Mouse (Mus musculus) intestine, postnatal 0 days (tissue): ENCODE measurements around the gene Tulp2. TPM values are rescaled to one million over a fixed set of nuclear protein-coding genes. Genes with fewer than 3 reads are reported as not detected.
A peak's percentile ranks its signal among the peaks of the same experiment; 100 is the strongest.
"Not testable (repeated sequence)": the region's sequence is repeated elsewhere in the genome, so short reads cannot be mapped to it uniquely, and the experiment has no call there.

Experiments used
- ATAC-seq: fragments of 200-750 bp; cut with Nextera tagmentation; 2 replicates; pipeline ENCODE4 v1.8.0; 2017; ENCODE audit warnings: mild to moderate bottlenecking, moderate TSS enrichment, moderate library complexity
- H3K27ac ChIP-seq: fragments of 300-500 bp; sonication (generic); 2 replicates; pipeline ENCODE4 v1.5.1; 2014; ENCODE audit warnings: mild to moderate bottlenecking, low read depth, low read length, moderate library complexity
- H3K27me3 ChIP-seq: fragments of 300-500 bp; sonication (generic); replicated peaks from 2 replicates; pipeline ENCODE4 v1.6.1; 2014; ENCODE audit warnings: low read length, mixed read lengths; ENCODE audit not compliant: control insufficient read depth, insufficient read depth
- H3K36me3 ChIP-seq: fragments of 300-500 bp; sonication (generic); 2 replicates; pipeline ENCODE4 v1.6.1; 2014; ENCODE audit warnings: mild to moderate bottlenecking, moderate library complexity; ENCODE audit not compliant: control insufficient read depth, insufficient read depth
- H3K4me1 ChIP-seq: fragments of 300-500 bp; sonication (generic); replicated peaks from 2 replicates; pipeline ENCODE4 v1.6.1; 2014; ENCODE audit warnings: antibody characterized with exemption, low read length, mixed read lengths; ENCODE audit not compliant: control insufficient read depth, insufficient read depth
- H3K4me2 ChIP-seq: fragments of 300-500 bp; sonication (generic); replicated peaks from 2 replicates; pipeline ENCODE4 v1.6.1; 2014; ENCODE audit warnings: low read depth, mild to moderate bottlenecking, moderate library complexity
- H3K4me3 ChIP-seq: fragments of 300-500 bp; sonication (generic); 2 replicates; pipeline ENCODE4 v1.5.1; 2014; ENCODE audit warnings: low read depth, low read length
- H3K9ac ChIP-seq: fragments of 300-500 bp; sonication (generic); 2 replicates; pipeline ENCODE4 v1.6.1; 2014; ENCODE audit warnings: mild to moderate bottlenecking, low read depth, low read length
- H3K9me3 ChIP-seq: fragments of 300-500 bp; sonication (generic); 2 replicates; pipeline ENCODE4 v1.6.1; 2016; ENCODE audit warnings: mixed run types; ENCODE audit not compliant: control insufficient read depth
- CTCF ChIP-seq: sonication (generic); IDR thresholded peaks from 2 replicates; pipeline ENCODE4 v1.5.1; 2016; ENCODE audit warnings: low read depth, mild to moderate bottlenecking, control low read depth, antibody characterized with exemption, moderate library complexity
- WGBS: fragments of 180-500 bp; shearing (Covaris S2); extraction: QIAGEN DNeasy Blood & Tissue Kit; methylation state at CpG from one replicate; pipeline ENCODE4 v1.1.7; 2014; 5-methylcytosine and 5-hydroxymethylcytosine counted together
- polyA plus RNA-seq: library from polyadenylated mRNA; unstranded; fragments of >200 nt; fragmentation: Nextera tagmentation; extraction: Ambion mirVana; gene quantifications from 2 replicates; pipeline ENCODE4 v1.2.1, GENCODE M21; 2015

Tulp2 gene
- polyA plus RNA-seq, 1 experiment from 2014 or later, result 0.78 TPM

GRCm38 (mm10) chr7:45458748-45459563 is 22.7 kb upstream of the Tulp2 start:
- 0 out of 2 replicates have a peak, but pooled peaks cover 9% of the 10 kb centered on the region for H3K4me1 ChIP-seq
- H3K36me3 ChIP-seq, result peaks cover 53% of the 10 kb centered on the region
- ATAC-seq, result peak; percentile 32
- H3K4me2 ChIP-seq, result peak overlapping the region; percentile 73
- H3K4me3 ChIP-seq, result peak overlapping the region; percentile 74
- TF ChIP-seq CTCF, result no peak
- H3K27me3 ChIP-seq, result no peaks in the 10 kb centered on the region
- peak overlapping the region; percentile 57 for H3K9ac ChIP-seq
- H3K9me3 ChIP-seq, result no peaks in the 10 kb centered on the region
- WGBS, result under 1% methylated on average over 41 of the region's 43 CpGs
- peak overlapping the region; percentile 94 for H3K27ac ChIP-seq

GRCm38 (mm10) chr7:45459564-45460140 is 22.0 kb upstream of the Tulp2 start, which contains the start of gene Ftl1:
Gene Ftl1, minus strand, starts transcription at chr7:45459884.
- 1% methylated on average over 28 of the region's 37 CpGs for WGBS
- Histone ChIP-seq H3K4me2 (peak within 1 kb of the TSS; percentile 73), H3K36me3 (peaks cover 48% of the 10 kb centered on the region), H3K4me3 (peak within 1 kb of the TSS; percentile 74), H3K27ac (peak within 1 kb of the TSS; percentile 94), H3K9ac (peak within 1 kb of the TSS; percentile 57)
- peak; percentile 84 for ATAC-seq
- not testable (repeated sequence) for H3K4me1 ChIP-seq, H3K27me3 ChIP-seq, H3K9me3 ChIP-seq

- Histone ChIP-seq H3K36me3 (peaks cover 46% of the 10 kb centered on the region), H3K27me3 (no peaks in the 10 kb centered on the region), H3K9me3 (no peaks in the 10 kb centered on the region), H3K4me1 (0 out of 2 replicates have a peak, but pooled peaks cover 9% of the 10 kb centered on the region), H3K27ac (peak overlapping the region; percentile 94), H3K9ac (peak overlapping the region; percentile 51; the same call in 1 of the 2 replicates), H3K4me2 (peak overlapping the region; percentile 65), H3K4me3 (peak overlapping the region; percentile 74)
- peak; percentile 44 for ATAC-seq
- 37% methylated on average over 7 of the region's 7 CpGs for WGBS
- no peak for TF ChIP-seq CTCF
These were observed 21.3 kb upstream of the Tulp2 start for GRCm38 (mm10) chr7:45460377-45460776.

- Histone ChIP-seq H3K27me3 (no peaks in the 10 kb centered on the region), H3K4me2 (peak overlapping the region; percentile 65), H3K9ac (peak overlapping the region; percentile 51; the same call in 1 of the 2 replicates), H3K9me3 (no peaks in the 10 kb centered on the region), H3K4me1 (0 out of 2 replicates have a peak, but pooled peaks cover 11% of the 10 kb centered on the region), H3K36me3 (peaks cover 45% of the 10 kb centered on the region), H3K4me3 (peak overlapping the region; percentile 74), H3K27ac (peak overlapping the region; percentile 94)
- 3% methylated on average over 13 of the region's 13 CpGs for WGBS
- peak; percentile 50 for ATAC-seq
- no peak for TF ChIP-seq CTCF
These were observed 20.8 kb upstream of the Tulp2 start for GRCm38 (mm10) chr7:45460860-45461314.

GRCm38 (mm10) chr7:45461326-45461725 is 20.4 kb upstream of the Tulp2 start:
- Histone ChIP-seq H3K4me3 (no peak overlapping the region), H3K36me3 (peaks cover 45% of the 10 kb centered on the region), H3K27ac (peak overlapping the region; percentile 94), H3K27me3 (no peaks in the 10 kb centered on the region), H3K4me1 (0 out of 2 replicates have a peak, but pooled peaks cover 14% of the 10 kb centered on the region), H3K4me2 (peak overlapping the region; percentile 65), H3K9ac (peak overlapping the region; percentile 51; the same call in 1 of the 2 replicates), H3K9me3 (no peaks in the 10 kb centered on the region)
- ATAC-seq, result 0 out of 2 replicates have a peak, but pooled peaks have one; percentile 0
- 44% methylated on average over 4 of the region's 5 CpGs for WGBS
- TF ChIP-seq CTCF, result no peak

- no peaks in the 10 kb centered on the region for H3K27me3 ChIP-seq
- ATAC-seq, result no peak
- H3K36me3 ChIP-seq, result peaks cover 43% of the 10 kb centered on the region
- 0 out of 2 replicates have a peak, but pooled peaks cover 14% of the 10 kb centered on the region for H3K4me1 ChIP-seq
- no peak overlapping the region for H3K9ac ChIP-seq
- 87% methylated on average over 4 of the region's 4 CpGs for WGBS
- H3K4me2 ChIP-seq, result peak overlapping the region; percentile 65
- peak overlapping the region; percentile 94 for H3K27ac ChIP-seq
- H3K4me3 ChIP-seq, result no peak overlapping the region
- no peak for TF ChIP-seq CTCF
- no peaks in the 10 kb centered on the region for H3K9me3 ChIP-seq
These were observed 19.9 kb upstream of the Tulp2 start for GRCm38 (mm10) chr7:45461781-45462180.
